Mouse (Mus musculus) megakaryocyte, embryonic 14.5 days (primary cell): ENCODE data around the gene Riok2. TPM values are rescaled to one million over a fixed set of nuclear protein-coding genes. Genes with fewer than 3 reads are reported as not detected.

Experiments used
- H3K27me3 ChIP-seq: replicated peaks from 2 replicates; pipeline ENCODE3; 2012; ENCODE audit warnings: inconsistent platforms
- H3K36me3 ChIP-seq: replicated peaks from 2 replicates; pipeline ENCODE3; 2012; ENCODE audit warnings: low read length, inconsistent platforms, mixed read lengths
- H3K4me1 ChIP-seq: 2 replicates; pipeline ENCODE4 v1.6.1; 2012; ENCODE audit warnings: inconsistent platforms
- H3K4me3 ChIP-seq: replicated peaks from 2 replicates; pipeline ENCODE3; 2012; ENCODE audit warnings: moderate library complexity, mild to moderate bottlenecking, inconsistent platforms
- H3K9me3 ChIP-seq: 2 replicates; pipeline ENCODE4 v1.6.1; 2012; ENCODE audit warnings: inconsistent platforms
- FLI1 ChIP-seq: IDR thresholded peaks from 2 replicates; pipeline ENCODE4 v1.6.1; 2012; ENCODE audit warnings: low read length, inconsistent platforms, mixed read lengths
- GATA1 ChIP-seq: IDR thresholded peaks from 3 replicates; pipeline ENCODE4 v1.6.1; 2012; ENCODE audit warnings: mixed read lengths, low read length, inconsistent platforms, borderline replicate concordance
- polyA plus RNA-seq: library from polyadenylated mRNA; stranded (reverse); fragments of >175 nt; gene quantifications from 2 replicates; pipeline ENCODE4 v1.2.3, GENCODE M21; 2012; ENCODE audit warnings: low replicate concordance; ENCODE audit not compliant: insufficient read depth

Riok2 gene
- polyA plus RNA-seq, 1 experiment = 6.4 TPM

DNA sequence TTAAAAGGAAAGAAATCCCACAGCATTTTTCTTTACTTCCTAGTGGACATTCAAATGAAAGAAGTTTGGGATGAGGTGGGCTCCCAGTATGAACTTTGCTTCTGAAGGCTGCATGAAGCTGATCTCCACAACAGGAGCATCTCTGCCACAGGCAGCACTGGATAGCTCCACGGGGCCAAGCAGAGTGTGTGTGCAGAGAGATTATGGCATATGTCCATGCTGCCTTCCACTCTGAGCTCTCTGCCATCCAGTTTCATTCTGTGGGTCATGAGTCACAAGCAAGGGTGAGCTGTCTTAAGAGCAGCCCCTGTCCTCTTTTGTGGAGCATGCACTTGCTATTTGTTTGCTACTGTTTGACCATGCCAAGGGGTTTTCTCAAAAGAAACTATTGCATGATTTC lies 31.5 kb downstream of the Riok2 start:
- TF ChIP-seq GATA1 = no peak
- TF ChIP-seq FLI1 = no peak
- H3K9me3 ChIP-seq = no peaks in the 10 kb centered on the region
- no peaks in the 10 kb centered on the region for H3K36me3 ChIP-seq
- H3K27me3 ChIP-seq = no peaks in the 10 kb centered on the region
- H3K4me1 ChIP-seq = peaks cover 7% of the 10 kb centered on the region
- peak overlapping the region; percentile 42 for H3K4me3 ChIP-seq

DNA sequence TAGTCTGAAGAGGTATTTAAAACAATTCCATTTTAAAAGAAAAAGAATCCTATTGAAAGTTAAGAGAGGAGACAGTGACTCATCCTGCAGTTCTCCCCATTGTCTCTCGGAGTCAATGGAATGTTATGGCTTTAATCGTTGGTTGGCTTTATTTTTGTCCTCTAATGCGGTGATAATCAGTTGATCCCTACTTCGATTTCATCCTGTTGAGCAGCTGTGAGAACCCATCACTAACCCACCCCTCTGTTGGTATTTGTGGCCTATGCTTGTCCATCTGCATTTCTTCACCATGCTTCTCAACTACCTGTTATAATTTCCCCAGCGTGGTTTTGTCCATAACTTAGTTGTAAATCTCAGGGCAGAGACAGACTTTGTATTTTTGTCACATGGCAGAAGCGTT lies 34.0 kb downstream of the Riok2 start:
- Histone ChIP-seq H3K36me3 (no peaks in the 10 kb centered on the region), H3K9me3 (no peaks in the 10 kb centered on the region), H3K4me3 (no peak overlapping the region), H3K4me1 (peaks cover 7% of the 10 kb centered on the region), H3K27me3 (no peaks in the 10 kb centered on the region)
- TF ChIP-seq FLI1 = no peak
- no peak for TF ChIP-seq GATA1

DNA sequence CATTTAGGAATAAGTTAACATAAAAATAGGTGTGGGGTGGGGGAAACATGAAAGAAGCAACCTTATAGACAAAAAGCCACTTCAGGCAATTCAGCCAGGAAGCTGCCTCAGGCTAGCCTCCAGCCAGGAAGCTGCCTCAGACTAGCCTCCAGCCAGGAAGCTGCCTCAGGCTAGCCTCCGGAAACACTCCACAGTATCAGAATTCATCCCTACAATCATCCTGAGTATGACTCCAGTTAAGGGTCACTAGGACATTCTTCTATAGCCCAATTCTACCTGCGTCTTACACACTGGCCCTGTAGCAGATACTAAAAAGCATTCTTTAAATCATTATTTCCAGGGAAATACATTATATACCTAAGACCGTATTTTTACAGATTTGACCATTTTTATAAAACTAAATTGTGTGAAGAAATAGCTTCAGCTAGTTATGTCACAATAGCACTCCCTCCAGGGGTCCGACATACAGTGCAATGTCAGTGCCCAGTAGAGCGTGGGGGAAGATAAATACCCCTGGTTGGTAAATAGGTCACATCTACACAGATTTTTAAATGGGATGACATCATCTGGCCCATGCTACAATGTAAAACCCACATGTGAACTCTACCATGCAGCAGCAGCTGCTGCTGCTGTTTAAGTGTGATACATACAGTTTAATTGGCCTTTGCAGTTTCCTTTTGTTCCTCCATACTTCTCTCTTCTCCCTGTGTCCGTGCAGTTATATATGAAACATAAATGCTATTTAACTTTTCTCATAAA lies 34.8 kb downstream of the Riok2 start:
- Histone ChIP-seq H3K36me3 (no peaks in the 10 kb centered on the region), H3K9me3 (no peaks in the 10 kb centered on the region), H3K4me1 (peaks cover 7% of the 10 kb centered on the region), H3K27me3 (no peaks in the 10 kb centered on the region), H3K4me3 (no peak overlapping the region)
- TF ChIP-seq FLI1 = no peak
- no peak for TF ChIP-seq GATA1

DNA sequence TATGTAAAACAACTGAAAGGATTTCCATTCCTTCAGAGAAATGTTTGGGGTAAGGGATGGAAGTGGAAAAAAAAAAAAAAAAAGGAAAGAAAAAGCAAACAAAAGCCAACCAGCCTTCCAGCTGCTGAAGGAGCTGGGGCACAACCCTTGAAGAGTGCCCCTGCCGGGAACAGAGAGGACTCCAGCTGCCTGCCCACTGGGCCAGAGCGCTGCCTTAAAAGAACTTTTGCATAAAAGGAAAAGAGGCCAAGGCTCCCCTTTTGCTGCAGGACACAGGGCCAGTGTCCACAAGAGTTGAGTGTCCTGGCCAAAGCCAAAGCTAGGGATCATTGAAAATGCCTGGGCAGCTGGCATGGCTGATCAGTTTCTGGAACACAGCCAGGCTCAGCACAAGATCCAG lies 35.5 kb downstream of the Riok2 start:
- H3K27me3 ChIP-seq = no peaks in the 10 kb centered on the region
- TF ChIP-seq FLI1 = no peak
- no peak for TF ChIP-seq GATA1
- H3K4me3 ChIP-seq = no peak overlapping the region
- no peaks in the 10 kb centered on the region for H3K9me3 ChIP-seq
- peaks cover 7% of the 10 kb centered on the region for H3K4me1 ChIP-seq
- no peaks in the 10 kb centered on the region for H3K36me3 ChIP-seq

DNA sequence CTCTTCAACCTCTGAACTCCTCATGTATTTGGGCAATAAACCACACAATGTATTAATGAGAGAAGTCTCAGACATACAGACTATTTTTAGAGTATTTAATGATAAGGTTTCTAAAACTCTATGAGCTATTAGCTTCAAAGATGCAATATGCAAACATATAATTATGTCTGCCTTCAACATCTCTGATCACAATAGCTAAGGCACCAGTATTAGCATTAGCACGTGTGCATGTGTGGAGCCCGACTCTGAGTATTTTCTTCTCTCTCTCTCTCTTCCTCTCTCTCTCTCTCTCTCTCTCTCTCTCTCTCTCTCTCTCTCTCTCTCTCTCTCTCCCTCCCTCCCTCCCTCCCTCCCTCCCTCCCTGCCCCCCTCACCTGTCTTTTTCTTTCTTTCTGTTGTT lies 37.3 kb downstream of the Riok2 start:
- H3K36me3 ChIP-seq = no peaks in the 10 kb centered on the region
- no peaks in the 10 kb centered on the region for H3K4me1 ChIP-seq
- no peak overlapping the region for H3K4me3 ChIP-seq
- TF ChIP-seq GATA1 = no peak
- no peak for TF ChIP-seq FLI1
- no peaks in the 10 kb centered on the region for H3K27me3 ChIP-seq
- H3K9me3 ChIP-seq = no peaks in the 10 kb centered on the region

DNA sequence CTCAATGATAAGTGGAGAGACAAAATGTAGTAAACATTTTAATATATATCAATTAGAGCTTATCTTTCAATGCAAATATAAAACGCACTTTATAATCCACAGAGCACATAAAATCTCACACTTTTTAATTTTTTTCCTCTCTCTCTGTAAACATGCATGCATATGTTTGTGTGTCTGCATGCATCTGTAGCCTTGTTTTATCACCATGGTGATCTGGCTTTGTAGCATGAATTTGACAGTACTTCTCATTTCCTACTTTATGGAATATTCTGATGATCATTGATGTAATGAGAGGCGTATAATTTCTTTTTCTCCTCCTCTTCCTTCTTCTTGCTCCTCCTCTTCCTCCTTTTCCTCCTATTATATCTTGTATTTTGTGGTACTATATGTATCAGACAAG lies 38.1 kb downstream of the Riok2 start:
- no peaks in the 10 kb centered on the region for H3K4me1 ChIP-seq
- TF ChIP-seq GATA1 (no peak), FLI1 (no peak)
- H3K36me3 ChIP-seq = no peaks in the 10 kb centered on the region
- no peak overlapping the region for H3K4me3 ChIP-seq
- no peaks in the 10 kb centered on the region for H3K9me3 ChIP-seq
- H3K27me3 ChIP-seq = no peaks in the 10 kb centered on the region

DNA sequence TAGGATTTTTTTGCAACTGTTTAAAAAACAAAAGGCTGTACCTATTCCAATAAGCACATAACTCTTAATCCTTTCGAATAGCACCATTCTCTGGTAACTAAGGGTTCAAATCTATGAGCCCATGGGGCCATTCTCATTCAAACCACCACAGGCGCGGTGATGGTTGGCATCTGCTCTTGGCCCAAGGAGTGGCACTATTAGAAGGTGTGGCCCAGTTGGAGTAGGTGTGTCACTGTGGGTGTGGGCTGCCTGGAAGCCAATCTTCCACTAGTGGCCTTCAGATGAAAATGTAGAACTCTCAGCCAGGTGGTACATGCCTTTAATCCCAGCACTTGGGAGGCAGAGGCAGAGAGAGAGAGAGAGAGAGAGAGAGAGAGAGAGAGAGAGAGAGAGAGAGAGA lies 40.1 kb downstream of the Riok2 start:
- no peaks in the 10 kb centered on the region for H3K27me3 ChIP-seq
- H3K4me1 ChIP-seq = no peaks in the 10 kb centered on the region
- H3K9me3 ChIP-seq = no peaks in the 10 kb centered on the region
- H3K36me3 ChIP-seq = no peaks in the 10 kb centered on the region
- no peak for TF ChIP-seq FLI1
- TF ChIP-seq GATA1 = no peak
- H3K4me3 ChIP-seq = no peak overlapping the region

DNA sequence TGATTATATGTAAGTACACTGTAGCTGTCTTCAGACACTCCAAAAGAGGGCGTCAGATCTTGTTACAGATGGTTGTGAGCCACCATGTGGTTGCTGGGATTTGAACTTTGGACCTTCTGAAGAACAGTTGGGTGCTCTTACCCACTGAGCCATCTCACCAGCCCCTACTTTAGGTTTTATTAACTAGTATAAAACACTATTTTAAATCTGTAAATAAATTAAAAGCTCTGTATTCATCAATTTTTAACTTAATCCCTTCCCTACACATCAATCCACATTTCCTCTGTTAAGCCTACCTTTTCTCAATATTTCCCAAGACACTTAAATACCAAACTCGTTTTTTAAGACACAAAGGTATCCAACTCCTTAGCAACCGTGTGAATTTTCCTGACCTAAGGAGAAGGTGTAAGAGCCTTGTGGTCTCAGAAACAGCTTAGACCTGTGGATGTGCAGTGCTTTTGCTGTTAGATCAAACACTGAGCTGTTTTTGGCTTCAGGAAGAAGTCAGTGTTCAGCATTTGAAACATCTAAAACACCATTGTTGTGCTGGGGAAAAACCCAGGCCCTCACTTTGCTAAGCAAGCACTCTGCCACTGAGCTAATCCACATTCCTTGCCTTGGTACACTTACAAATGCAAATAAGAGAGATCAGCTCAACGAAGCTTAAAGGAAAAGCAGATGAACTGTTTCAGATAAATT lies 50.6 kb downstream of the Riok2 start:
- no peaks in the 10 kb centered on the region for H3K36me3 ChIP-seq
- TF ChIP-seq GATA1 (no peak), FLI1 (no peak)

DNA sequence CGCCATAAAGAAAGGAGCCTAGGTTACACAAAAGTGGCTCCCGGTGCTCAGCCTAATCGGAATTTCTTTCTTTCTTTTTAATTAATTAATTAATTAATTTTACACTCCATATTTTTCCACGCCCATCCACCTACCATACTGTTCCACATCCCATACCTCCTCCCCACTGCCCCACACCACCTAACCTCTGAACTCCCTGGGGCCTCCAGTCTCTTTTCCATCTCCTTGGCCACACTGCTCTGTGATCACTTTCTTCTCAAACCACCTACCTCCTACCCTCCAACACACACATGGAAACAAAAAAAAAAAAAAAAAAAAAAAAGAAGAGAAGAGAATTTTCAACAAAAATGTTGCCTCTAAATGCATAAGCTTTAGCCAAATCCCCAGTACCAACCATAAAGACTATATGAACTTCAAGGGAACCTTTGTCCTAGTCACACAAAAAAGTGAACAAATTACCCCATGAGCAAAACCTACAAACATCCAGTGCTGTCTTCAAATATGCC lies 51.3 kb downstream of the Riok2 start:
- Histone ChIP-seq H3K4me3 (no peak overlapping the region), H3K36me3 (no peaks in the 10 kb centered on the region), H3K9me3 (peaks cover 1% of the 10 kb centered on the region; the same call in 1 of the 2 replicates), H3K4me1 (no peaks in the 10 kb centered on the region), H3K27me3 (no peaks in the 10 kb centered on the region)
- TF ChIP-seq GATA1 = no peak
- no peak for TF ChIP-seq FLI1

More for the DNA sequence above, 50.6 kb downstream of the Riok2 start:
- Histone ChIP-seq H3K27me3 (no peaks in the 10 kb centered on the region), H3K4me3 (no peak overlapping the region), H3K4me1 (no peaks in the 10 kb centered on the region), H3K9me3 (no peaks in the 10 kb centered on the region)

DNA sequence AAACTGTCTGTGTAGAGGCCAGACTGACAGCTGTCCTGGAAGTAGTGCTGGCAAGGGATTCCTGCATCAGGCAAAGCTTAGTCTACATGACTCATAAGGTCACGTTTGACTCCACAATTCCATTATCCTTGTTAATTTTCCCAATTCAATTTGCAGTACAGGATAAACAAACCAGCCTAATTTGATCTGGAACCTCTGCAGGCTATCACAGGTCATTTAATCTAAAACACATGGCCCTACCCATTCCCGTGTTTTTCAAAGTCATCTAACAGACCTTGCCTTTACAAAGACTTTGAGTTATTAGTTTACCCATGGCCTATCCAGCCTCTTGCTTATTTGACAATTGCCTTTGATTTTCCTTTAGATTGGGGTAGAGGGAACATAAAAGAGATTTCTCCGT lies 51.8 kb downstream of the Riok2 start:
- H3K27me3 ChIP-seq = no peaks in the 10 kb centered on the region
- no peak overlapping the region for H3K4me3 ChIP-seq
- peaks cover 2% of the 10 kb centered on the region; the same call in 1 of the 2 replicates for H3K9me3 ChIP-seq
- TF ChIP-seq GATA1 = no peak
- H3K36me3 ChIP-seq = no peaks in the 10 kb centered on the region
- no peaks in the 10 kb centered on the region for H3K4me1 ChIP-seq
